Mouse (Mus musculus): ENCODE data around the gene P3h1. TPM values are rescaled to one million over a fixed set of nuclear protein-coding genes. Genes with fewer than 3 reads are reported as not detected.
"Not testable (repeated sequence)": the region's sequence is repeated elsewhere in the genome, so short reads cannot be mapped to it uniquely, and the experiment has no call there.

P3h1 gene
- polyA plus RNA-seq, 1 experiment from 2014 or later: 10.1 TPM

- Histone ChIP-seq H3K4me3 (replicated peaks; ENCODE audit: low read depth, low read length) (no peak overlapping the region), H3K27me3 (ENCODE audit: control insufficient read depth, insufficient read depth, low read length) (no peaks in the 10 kb centered on the region), H3K4me1 (ENCODE audit: control insufficient read depth, insufficient read depth, low read length) (no peaks in the 10 kb centered on the region), H3K36me3 (ENCODE audit: control insufficient read depth, insufficient read depth, low read length) (peaks cover 91% of the 10 kb centered on the region), H3K9ac (replicated peaks; ENCODE audit: low read length) (no peak overlapping the region), H3K9me3 (ENCODE audit: control insufficient read depth, low read length) (no peaks in the 10 kb centered on the region), H3K4me2 (ENCODE audit: low read length) (no peak overlapping the region), H3K27ac (replicated peaks; ENCODE audit: low read depth, low read length) (no peak overlapping the region)
- DNase-seq (no peak), ATAC-seq (ENCODE audit: low FRiP score, low TSS enrichment) (no peak)
- 85% methylated on average over 1 of the region's 1 CpGs for WGBS
Measured at GRCm38 (mm10) chr4:119274627-119275026, 41.9 kb downstream of the P3h1 start.

GRCm38 (mm10) chr4:119275226-119275625 lies 42.5 kb downstream of the P3h1 start:
- peaks cover 92% of the 10 kb centered on the region for H3K36me3 ChIP-seq (ENCODE audit: control insufficient read depth, insufficient read depth, low read length)
- no peak for ATAC-seq (ENCODE audit: low FRiP score, low TSS enrichment)
- DNase-seq: no peak
- no peaks in the 10 kb centered on the region for H3K27me3 ChIP-seq (ENCODE audit: control insufficient read depth, insufficient read depth, low read length)
- H3K9me3 ChIP-seq (ENCODE audit: control insufficient read depth, low read length): no peaks in the 10 kb centered on the region
- no peak overlapping the region for H3K9ac ChIP-seq (replicated peaks; ENCODE audit: low read length)
- H3K4me2 ChIP-seq (ENCODE audit: low read length): no peak overlapping the region
- WGBS: 88% methylated on average over 2 of the region's 2 CpGs
- H3K4me1 ChIP-seq (ENCODE audit: control insufficient read depth, insufficient read depth, low read length): no peaks in the 10 kb centered on the region
- no peak overlapping the region for H3K27ac ChIP-seq (replicated peaks; ENCODE audit: low read depth, low read length)
- no peak overlapping the region for H3K4me3 ChIP-seq (replicated peaks; ENCODE audit: low read depth, low read length)

- ATAC-seq (ENCODE audit: low FRiP score, low TSS enrichment) (no peak), DNase-seq (no peak)
- no peak overlapping the region for H3K4me3 ChIP-seq (replicated peaks; ENCODE audit: low read depth, low read length)
- no peak overlapping the region for H3K9ac ChIP-seq (replicated peaks; ENCODE audit: low read length)
- no peak overlapping the region for H3K27ac ChIP-seq (replicated peaks; ENCODE audit: low read depth, low read length)
- no peak overlapping the region for H3K4me2 ChIP-seq (ENCODE audit: low read length)
- peaks cover 90% of the 10 kb centered on the region for H3K36me3 ChIP-seq (ENCODE audit: control insufficient read depth, insufficient read depth, low read length)
- H3K9me3 ChIP-seq (ENCODE audit: control insufficient read depth, low read length): no peaks in the 10 kb centered on the region
- no peaks in the 10 kb centered on the region for H3K4me1 ChIP-seq (ENCODE audit: control insufficient read depth, insufficient read depth, low read length)
- 83% methylated on average over 2 of the region's 2 CpGs for WGBS
- H3K27me3 ChIP-seq (ENCODE audit: control insufficient read depth, insufficient read depth, low read length): no peaks in the 10 kb centered on the region
Measured at GRCm38 (mm10) chr4:119275726-119276125, 43.0 kb downstream of the P3h1 start.

GRCm38 (mm10) chr4:119278784-119279183 lies 46.1 kb downstream of the P3h1 start:
- H3K27ac ChIP-seq (replicated peaks; ENCODE audit: low read depth, low read length); H3K4me1 ChIP-seq (ENCODE audit: control insufficient read depth, insufficient read depth, low read length); H3K4me2 ChIP-seq (ENCODE audit: low read length); DNase-seq; H3K27me3 ChIP-seq (ENCODE audit: control insufficient read depth, insufficient read depth, low read length); H3K4me3 ChIP-seq (replicated peaks; ENCODE audit: low read depth, low read length); H3K9me3 ChIP-seq (ENCODE audit: control insufficient read depth, low read length); ATAC-seq (ENCODE audit: low FRiP score, low TSS enrichment); H3K9ac ChIP-seq (replicated peaks; ENCODE audit: low read length): not testable (repeated sequence)
- 91% methylated on average over 15 of the region's 15 CpGs for WGBS
- H3K36me3 ChIP-seq (ENCODE audit: control insufficient read depth, insufficient read depth, low read length): peaks cover 90% of the 10 kb centered on the region

GRCm38 (mm10) chr4:119284861-119285260 lies 52.1 kb downstream of the P3h1 start:
- Histone ChIP-seq H3K9me3 (ENCODE audit: control insufficient read depth, low read length) (no peaks in the 10 kb centered on the region), H3K9ac (replicated peaks; ENCODE audit: low read length) (no peak overlapping the region), H3K4me1 (ENCODE audit: control insufficient read depth, insufficient read depth, low read length) (peaks cover 4% of the 10 kb centered on the region; the same call in 1 of the 2 replicates), H3K4me3 (replicated peaks; ENCODE audit: low read depth, low read length) (no peak overlapping the region), H3K27ac (replicated peaks; ENCODE audit: low read depth, low read length) (no peak overlapping the region), H3K27me3 (ENCODE audit: control insufficient read depth, insufficient read depth, low read length) (no peaks in the 10 kb centered on the region), H3K4me2 (ENCODE audit: low read length) (no peak overlapping the region), H3K36me3 (ENCODE audit: control insufficient read depth, insufficient read depth, low read length) (peaks cover 51% of the 10 kb centered on the region)
- WGBS: 92% methylated on average over 1 of the region's 1 CpGs
- DNase-seq (no peak), ATAC-seq (ENCODE audit: low FRiP score, low TSS enrichment) (no peak)

GRCm38 (mm10) chr4:119285336-119285735 lies 52.6 kb downstream of the P3h1 start:
- ATAC-seq (ENCODE audit: low FRiP score, low TSS enrichment): no peak

GRCm38 (mm10) chr4:119291921-119292320 lies 59.2 kb downstream of the P3h1 start:
- H3K4me3 ChIP-seq (replicated peaks; ENCODE audit: low read depth, low read length): peak overlapping the region; percentile 93
- H3K4me1 ChIP-seq (ENCODE audit: control insufficient read depth, insufficient read depth, low read length): peaks cover 19% of the 10 kb centered on the region
- H3K9me3 ChIP-seq (ENCODE audit: control insufficient read depth, low read length): no peaks in the 10 kb centered on the region
- H3K4me2 ChIP-seq (ENCODE audit: low read length): peak overlapping the region; percentile 72
- H3K27ac ChIP-seq (replicated peaks; ENCODE audit: low read depth, low read length): no peak overlapping the region
- no peak for DNase-seq
- peaks cover 8% of the 10 kb centered on the region; the same call in 1 of the 2 replicates for H3K36me3 ChIP-seq (ENCODE audit: control insufficient read depth, insufficient read depth, low read length)
- WGBS: 91% methylated on average over 1 of the region's 1 CpGs
- ATAC-seq (ENCODE audit: low FRiP score, low TSS enrichment): no peak
- no peaks in the 10 kb centered on the region for H3K27me3 ChIP-seq (ENCODE audit: control insufficient read depth, insufficient read depth, low read length)
- H3K9ac ChIP-seq (replicated peaks; ENCODE audit: low read length): peak overlapping the region; percentile 85; the same call in 1 of the 2 replicates

More at GRCm38 (mm10) chr4:119285336-119285735, 52.6 kb downstream of the P3h1 start:
- DNase-seq: no peak
- Histone ChIP-seq H3K4me2 (ENCODE audit: low read length) (no peak overlapping the region), H3K4me1 (ENCODE audit: control insufficient read depth, insufficient read depth, low read length) (peaks cover 6% of the 10 kb centered on the region; the same call in 1 of the 2 replicates), H3K9me3 (ENCODE audit: control insufficient read depth, low read length) (no peaks in the 10 kb centered on the region), H3K9ac (replicated peaks; ENCODE audit: low read length) (no peak overlapping the region), H3K4me3 (replicated peaks; ENCODE audit: low read depth, low read length) (no peak overlapping the region), H3K36me3 (ENCODE audit: control insufficient read depth, insufficient read depth, low read length) (peaks cover 47% of the 10 kb centered on the region), H3K27me3 (ENCODE audit: control insufficient read depth, insufficient read depth, low read length) (no peaks in the 10 kb centered on the region), H3K27ac (replicated peaks; ENCODE audit: low read depth, low read length) (no peak overlapping the region)
- 93% methylated on average over 2 of the region's 2 CpGs for WGBS

- Histone ChIP-seq H3K27me3 (ENCODE audit: control insufficient read depth, insufficient read depth, low read length) (no peaks in the 10 kb centered on the region), H3K27ac (replicated peaks; ENCODE audit: low read depth, low read length) (peak overlapping the region; percentile 87), H3K9ac (replicated peaks; ENCODE audit: low read length) (peak overlapping the region; percentile 85), H3K4me2 (ENCODE audit: low read length) (peak overlapping the region; percentile 72), H3K9me3 (ENCODE audit: control insufficient read depth, low read length) (no peaks in the 10 kb centered on the region), H3K36me3 (ENCODE audit: control insufficient read depth, insufficient read depth, low read length) (peaks cover 8% of the 10 kb centered on the region; the same call in 1 of the 2 replicates), H3K4me1 (ENCODE audit: control insufficient read depth, insufficient read depth, low read length) (peaks cover 17% of the 10 kb centered on the region), H3K4me3 (replicated peaks; ENCODE audit: low read depth, low read length) (peak overlapping the region; percentile 93)
- DNase-seq (peak; percentile 81), ATAC-seq (ENCODE audit: low FRiP score, low TSS enrichment) (no peak)
- 1% methylated on average over 24 of the region's 24 CpGs for WGBS
Measured at GRCm38 (mm10) chr4:119292771-119293573, 60.3 kb downstream of the P3h1 start.

Data from midbrain, embryonic 14.5 days (tissue).